In the genomic region with DNA sequence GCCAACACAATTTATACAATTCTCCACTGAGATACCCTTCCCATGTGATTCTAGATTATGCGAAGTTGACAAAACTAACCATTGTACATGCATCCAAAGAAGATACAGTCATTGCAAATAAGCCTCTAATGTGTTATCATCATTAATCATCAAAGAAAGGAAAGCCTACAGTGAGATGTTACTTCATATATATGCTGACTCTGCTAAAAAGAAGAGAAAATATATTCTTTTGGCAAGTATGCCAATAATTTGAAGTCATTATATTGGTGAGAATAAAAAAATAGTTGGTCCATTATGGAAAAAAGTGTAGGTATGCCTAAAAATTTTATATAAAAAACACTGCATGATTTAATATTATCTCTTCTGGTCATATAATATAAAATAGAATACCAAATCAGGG, we compare ENCODE assay signal across 29 mouse cellular contexts.
"Had no signal": no experiment of that assay in that cellular context is flagged by ENCODE, and none has a peak within 500 bp of the region (broad histone marks: within the 10 kb centered on the region; RNA-seq: fewer than 3 reads in every experiment).

No protein-coding gene starts in this region.

- H3K4me1 ChIP-seq: limb, embryonic 10.5 days; limb, embryonic 12.5 days; limb, embryonic 13.5 days; limb, embryonic 15.5 days; liver, embryonic 12.5 days; liver, embryonic 13.5 days; liver, embryonic 15.5 days; lung, embryonic 15.5 days; megakaryocyte, embryonic 14.5 days; midbrain, embryonic 12.5 days; midbrain, embryonic 15.5 days had no signal

- H3K36me3 ChIP-seq: limb, embryonic 10.5 days; limb, embryonic 12.5 days; limb, embryonic 13.5 days; limb, embryonic 15.5 days; liver, embryonic 12.5 days; liver, embryonic 13.5 days; liver, embryonic 15.5 days; lung, embryonic 15.5 days; midbrain, embryonic 10.5 days; midbrain, embryonic 12.5 days; midbrain, embryonic 13.5 days; midbrain, embryonic 15.5 days had no signal

- H3K9ac ChIP-seq: limb, embryonic 12.5 days; limb, embryonic 13.5 days; limb, embryonic 15.5 days; liver, embryonic 12.5 days; liver, embryonic 13.5 days; liver, embryonic 14.5 days; liver, embryonic 15.5 days; liver, postnatal 0 days; lung, embryonic 14.5 days; lung, embryonic 15.5 days; midbrain, embryonic 12.5 days; midbrain, embryonic 13.5 days; midbrain, embryonic 15.5 days had no signal

- H3K27me3 ChIP-seq: limb, embryonic 12.5 days; limb, embryonic 13.5 days; limb, embryonic 15.5 days; liver, embryonic 12.5 days; liver, embryonic 13.5 days; liver, embryonic 15.5 days; lung, embryonic 15.5 days; megakaryocyte, embryonic 14.5 days; midbrain, embryonic 12.5 days; midbrain, embryonic 13.5 days; midbrain, embryonic 15.5 days had no signal

- DNase-seq: left cerebral cortex, postnatal 4 days; liver; liver, embryonic 13.5 days; liver, postnatal 0 days; lung, adult 18-20 months; lung, adult 2 months; lung, embryonic 14.5 days; lung, postnatal 10 days; lung, postnatal 14 days; lung, postnatal 36 days; lung, postnatal 4 days; midbrain, embryonic 14.5 days had no signal

- H3K4me3 ChIP-seq: limb, embryonic 10.5 days; limb, embryonic 12.5 days; limb, embryonic 13.5 days; limb, embryonic 15.5 days; liver, embryonic 12.5 days; liver, embryonic 13.5 days; liver, embryonic 15.5 days; lung, embryonic 15.5 days; megakaryocyte, embryonic 14.5 days; midbrain, embryonic 10.5 days; midbrain, embryonic 12.5 days; midbrain, embryonic 13.5 days; midbrain, embryonic 15.5 days; myocyte had no signal

- H3K4me2 ChIP-seq: limb, embryonic 12.5 days; limb, embryonic 13.5 days; limb, embryonic 15.5 days; liver, embryonic 11.5 days; liver, embryonic 12.5 days; liver, embryonic 13.5 days; liver, embryonic 15.5 days; lung, embryonic 14.5 days; lung, embryonic 15.5 days; midbrain, embryonic 11.5 days; midbrain, embryonic 12.5 days; midbrain, embryonic 13.5 days; midbrain, embryonic 15.5 days had no signal

- H3K27ac ChIP-seq: limb, embryonic 10.5 days; limb, embryonic 12.5 days; limb, embryonic 13.5 days; limb, embryonic 15.5 days; liver, embryonic 12.5 days; liver, embryonic 13.5 days; liver, embryonic 14.5 days; liver, embryonic 15.5 days; lung, embryonic 15.5 days; macrophage; midbrain, embryonic 10.5 days; midbrain, embryonic 12.5 days; midbrain, embryonic 13.5 days; midbrain, embryonic 15.5 days had no signal

- H3K9me3 ChIP-seq: limb, embryonic 10.5 days; limb, embryonic 12.5 days; limb, embryonic 13.5 days; limb, embryonic 15.5 days; liver, embryonic 12.5 days; liver, embryonic 13.5 days; liver, embryonic 15.5 days; lung, embryonic 15.5 days; megakaryocyte, embryonic 14.5 days; midbrain, embryonic 10.5 days; midbrain, embryonic 12.5 days; midbrain, embryonic 13.5 days; midbrain, embryonic 15.5 days had no signal
